ENCODE assay signal across 8 mouse cellular contexts in the genomic region with DNA sequence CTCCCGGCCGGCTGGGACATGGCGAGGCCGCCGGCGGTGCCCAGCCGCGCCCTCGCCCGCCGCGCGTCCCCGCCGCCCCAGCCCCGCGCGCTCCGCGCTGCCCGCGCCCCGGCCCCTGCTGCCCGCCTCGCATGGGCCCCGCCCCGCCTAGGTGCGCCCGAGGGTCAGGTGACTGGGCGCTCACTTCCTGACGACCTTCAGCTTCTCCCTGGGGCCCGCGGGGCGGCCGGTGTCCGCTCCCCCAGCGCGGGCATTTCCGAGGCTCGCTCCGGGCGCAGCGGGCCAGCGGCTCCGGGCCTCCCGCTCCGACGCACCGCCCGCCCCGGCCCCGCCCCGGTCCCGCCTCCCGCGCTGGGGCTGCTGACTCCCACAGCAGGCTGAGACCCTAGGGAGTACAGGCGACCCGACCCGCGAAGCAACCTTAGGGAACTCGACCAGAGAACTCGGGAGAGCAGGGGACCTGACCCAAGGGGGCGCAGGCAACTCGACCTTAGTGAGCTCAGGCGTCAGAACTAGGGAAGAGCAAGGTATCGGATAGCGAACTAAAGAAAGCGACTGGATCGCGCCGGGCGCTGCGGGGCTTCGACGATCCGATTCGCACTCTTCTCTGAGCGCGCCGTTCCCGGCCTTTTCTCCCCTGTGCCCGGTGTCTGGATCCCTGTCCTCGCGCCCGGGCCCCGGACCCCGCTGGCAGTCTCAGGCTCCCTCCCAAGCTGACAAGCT.
A peak's percentile ranks its signal among the peaks of the same experiment; 100 is the strongest.
DNase-seq lines count a peak whose midpoint lies in the region; ATAC-seq lines count a peak whose summit lies in the region.

No protein-coding gene starts in this region.

- DNase-seq in B cell, adult 2 months = peak; percentile 34 to 43
- peak; percentile 69 to 70 for DNase-seq in adrenal gland, adult 18-20 months (ENCODE audit: low spot score in 2 of 2)
- DNase-seq in embryonic facial prominence, embryonic 14.5 days (ENCODE audit: low spot score) = peak; percentile 65
- peak; percentile 79 to 83 for DNase-seq in heart, postnatal 10 days
- DNase-seq in kidney, postnatal 4 days = peak; percentile 76 to 85
- peak; percentile 49 for DNase-seq in lung, postnatal 36 days
- peak; percentile 28 to 32 for DNase-seq in right cerebral cortex, adult 2 months (ENCODE audit: low spot score in 2 of 2)
- DNase-seq in urinary bladder, postnatal 14 days (ENCODE audit: low spot score) = peak; percentile 66

- H3K4me1 ChIP-seq in embryonic facial prominence, embryonic 14.5 days (ENCODE audit: control insufficient read depth, insufficient read depth, low read length) = peaks cover 12% of the 10 kb centered on the region

- H3K4me2 ChIP-seq in embryonic facial prominence, embryonic 14.5 days (ENCODE audit: low read depth, low read length) = peak overlapping the region; percentile 86

- H3K9me3 ChIP-seq in embryonic facial prominence, embryonic 14.5 days (ENCODE audit: control insufficient read depth, low read length) = no peaks in the 10 kb centered on the region

- peak; percentile 77 for ATAC-seq in embryonic facial prominence, embryonic 14.5 days (ENCODE audit: low read depth)

- H3K27me3 ChIP-seq in embryonic facial prominence, embryonic 14.5 days (replicated peaks; ENCODE audit: control insufficient read depth, insufficient read depth, low read length) = peaks cover 37% of the 10 kb centered on the region

- intact Hi-C loops in heart, postnatal 10 days (cut with DNase I) = loop anchor here (5.0 kb wide), 1 partner anchor 135 kb away; no protein-coding TSS in a partner anchor

- no peaks in the 10 kb centered on the region for H3K36me3 ChIP-seq in embryonic facial prominence, embryonic 14.5 days (ENCODE audit: control insufficient read depth, insufficient read depth, low read length)

- H3K4me3 ChIP-seq in embryonic facial prominence, embryonic 14.5 days (ENCODE audit: low read depth, low read length) = peak overlapping the region; percentile 65

- peak overlapping the region; percentile 71 for H3K9ac ChIP-seq in embryonic facial prominence, embryonic 14.5 days (ENCODE audit: low read depth, low read length)

- 0% methylated on average over 28 of the region's 87 CpGs for WGBS in embryonic facial prominence, embryonic 14.5 days

- no peak overlapping the region for H3K27ac ChIP-seq in embryonic facial prominence, embryonic 14.5 days (replicated peaks; ENCODE audit: low read depth, low read length)

Comparison
In these comparisons a context has a peak if more than half of its experiments do, and no peak if none do; other contexts are left out.
1. DNase-seq: peak in every context shown above with its lines; median percentile 81 in heart, postnatal 10 days; 80 in kidney, postnatal 4 days; 70 in adrenal gland, adult 18-20 months; 66 in urinary bladder, postnatal 14 days; 65 in embryonic facial prominence, embryonic 14.5 days; 49 in lung, postnatal 36 days; 38 in B cell, adult 2 months; 30 in right cerebral cortex, adult 2 months.